Mouse (Mus musculus) ovary, postnatal 14 days (tissue): Measurements from ENCODE around the gene Pnpla7.
"Not testable (repeated sequence)": the region's sequence is repeated elsewhere in the genome, so short reads cannot be mapped to it uniquely, and the experiment has no call there.

Experiments used
- DNase-seq: peaks from one replicate; pipeline ENCODE4 v3.0.0; 2022; ENCODE audit warnings: low spot score

Pnpla7 gene

GRCm38 (mm10) chr2:24975704-24976297 is at the start of gene Pnpla7:
Pnpla7 (plus strand) TSS chr2:24976033.
- peak; percentile 43 for DNase-seq

GRCm38 (mm10) chr2:24926345-24926964 is 49.4 kb upstream of the Pnpla7 start:
- no peak for DNase-seq

DNA sequence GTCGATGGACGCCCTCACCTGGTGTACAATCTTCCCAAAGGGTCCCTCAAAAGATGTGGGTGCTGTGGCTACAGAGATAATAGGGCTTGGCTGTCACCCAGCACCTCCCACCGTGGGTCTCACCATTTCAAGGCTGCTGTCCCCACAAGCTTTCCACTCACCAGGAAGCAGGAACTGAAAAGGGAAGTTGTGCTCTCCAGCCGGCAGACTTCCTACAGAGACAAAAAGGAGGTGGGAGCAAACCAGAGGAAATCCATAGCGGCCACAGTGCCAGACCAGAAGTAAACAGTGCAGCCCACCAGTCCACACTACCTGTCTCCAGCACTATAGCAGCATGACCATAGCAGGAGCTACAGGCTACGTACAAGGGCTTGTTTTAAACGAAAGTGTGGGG is 48.9 kb upstream of the Pnpla7 start:
- DNase-seq: no peak

GRCm38 (mm10) chr2:24927810-24928479 is 47.9 kb upstream of the Pnpla7 start:
- DNase-seq: peak; percentile 26

DNA sequence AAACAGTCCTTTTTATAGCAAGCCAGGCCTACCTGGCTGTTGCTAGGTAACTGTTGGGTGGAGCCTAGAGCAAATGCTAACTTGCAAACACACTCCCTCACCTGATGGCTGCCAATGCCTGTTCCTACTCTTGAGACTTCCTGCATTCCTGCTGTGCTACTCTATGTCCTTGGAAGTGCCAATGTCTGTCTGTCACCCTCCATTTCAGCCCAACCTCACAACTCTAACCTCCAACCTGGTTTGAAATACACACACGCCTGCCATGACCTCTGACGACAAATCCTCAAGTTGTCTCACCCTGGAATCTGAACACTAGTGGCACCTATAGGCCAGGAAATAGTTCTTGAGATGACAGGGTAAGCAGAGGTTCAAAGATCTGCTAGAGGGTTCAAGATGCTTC is 46.7 kb upstream of the Pnpla7 start:
- DNase-seq: no peak

- no peak for DNase-seq
These were observed 46.2 kb upstream of the Pnpla7 start for GRCm38 (mm10) chr2:24929593-24929992.

GRCm38 (mm10) chr2:24934441-24934963 is 41.3 kb upstream of the Pnpla7 start:
- DNase-seq: no peak

DNA sequence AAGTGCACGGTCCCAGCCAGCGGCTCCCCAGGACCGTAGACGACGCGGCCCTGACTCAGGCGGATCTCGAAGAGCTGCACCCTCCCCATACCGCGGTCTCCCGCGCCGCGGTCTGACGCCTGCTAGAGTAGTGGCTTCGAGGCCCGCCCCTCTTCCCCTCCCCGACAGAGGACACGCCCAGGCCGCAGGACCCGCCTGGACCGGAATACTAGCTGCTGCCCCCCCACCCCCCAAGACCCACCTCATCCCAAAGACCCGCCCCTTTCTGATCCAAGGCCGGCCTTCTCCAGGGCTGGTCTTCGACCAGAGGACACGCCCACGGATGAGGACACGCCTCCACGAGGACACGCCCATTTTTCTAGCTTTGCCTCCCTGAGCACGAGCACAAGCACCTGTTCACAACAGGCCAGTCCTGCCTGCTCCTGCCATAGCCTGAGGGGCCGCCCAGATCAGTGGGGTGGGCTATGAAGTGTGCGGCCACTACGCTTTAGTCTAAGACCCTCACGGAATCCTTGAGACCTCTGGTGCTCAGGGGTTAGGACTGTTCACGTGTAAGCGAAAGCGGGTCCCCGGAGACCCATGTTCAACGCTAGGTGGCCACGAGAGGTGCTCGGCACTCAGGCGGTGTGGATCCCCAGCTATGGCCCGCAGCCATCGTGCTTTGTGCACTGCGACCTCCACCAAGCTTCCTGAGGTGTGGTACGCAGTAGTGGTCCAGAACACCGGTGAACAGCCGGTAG is 40.6 kb upstream of the Pnpla7 start, which contains the start of gene Arrdc1:
Gene Arrdc1, minus strand, starts transcription at position 196 of the 740 bp plus-strand sequence.
- DNase-seq: peak; percentile 89

DNA sequence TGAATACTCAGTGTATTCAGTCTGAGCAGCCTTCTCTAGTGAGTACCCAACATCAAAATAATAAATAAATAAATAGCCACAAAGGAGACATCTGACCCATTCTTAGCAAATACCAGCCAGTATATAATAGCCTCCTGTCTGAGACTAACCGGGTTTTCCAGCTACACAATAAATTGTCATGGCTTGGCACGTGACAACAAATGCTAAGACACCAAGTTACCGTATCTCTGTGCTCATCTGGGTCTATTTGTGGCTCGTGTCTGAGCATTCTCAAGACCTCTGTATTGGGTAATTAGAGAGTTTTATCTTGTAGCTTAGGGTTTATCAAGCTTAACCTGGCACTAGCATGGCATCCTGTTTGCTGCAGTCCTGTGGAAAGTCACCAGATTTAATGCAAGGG is 33.7 kb upstream of the Pnpla7 start:
- no peak for DNase-seq

DNA sequence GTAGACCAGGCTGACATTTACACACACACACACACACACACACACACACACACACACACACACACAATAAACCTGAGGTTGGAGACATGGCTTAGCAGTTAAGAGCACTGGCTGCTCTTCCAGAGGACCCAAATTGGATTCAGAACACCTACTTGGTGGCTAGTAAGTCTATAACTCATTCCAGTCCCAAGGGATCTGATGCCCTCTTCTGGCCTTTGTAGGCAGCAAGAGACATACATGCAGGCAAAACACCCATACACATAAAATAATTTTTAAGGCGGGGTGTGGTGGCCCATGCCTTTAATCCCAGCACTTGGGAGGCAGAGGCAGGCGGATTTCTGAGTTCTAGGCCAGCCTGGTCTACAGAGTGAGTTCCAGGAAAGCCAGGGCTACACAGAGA is 31.5 kb upstream of the Pnpla7 start:
- not testable (repeated sequence) for DNase-seq

DNA sequence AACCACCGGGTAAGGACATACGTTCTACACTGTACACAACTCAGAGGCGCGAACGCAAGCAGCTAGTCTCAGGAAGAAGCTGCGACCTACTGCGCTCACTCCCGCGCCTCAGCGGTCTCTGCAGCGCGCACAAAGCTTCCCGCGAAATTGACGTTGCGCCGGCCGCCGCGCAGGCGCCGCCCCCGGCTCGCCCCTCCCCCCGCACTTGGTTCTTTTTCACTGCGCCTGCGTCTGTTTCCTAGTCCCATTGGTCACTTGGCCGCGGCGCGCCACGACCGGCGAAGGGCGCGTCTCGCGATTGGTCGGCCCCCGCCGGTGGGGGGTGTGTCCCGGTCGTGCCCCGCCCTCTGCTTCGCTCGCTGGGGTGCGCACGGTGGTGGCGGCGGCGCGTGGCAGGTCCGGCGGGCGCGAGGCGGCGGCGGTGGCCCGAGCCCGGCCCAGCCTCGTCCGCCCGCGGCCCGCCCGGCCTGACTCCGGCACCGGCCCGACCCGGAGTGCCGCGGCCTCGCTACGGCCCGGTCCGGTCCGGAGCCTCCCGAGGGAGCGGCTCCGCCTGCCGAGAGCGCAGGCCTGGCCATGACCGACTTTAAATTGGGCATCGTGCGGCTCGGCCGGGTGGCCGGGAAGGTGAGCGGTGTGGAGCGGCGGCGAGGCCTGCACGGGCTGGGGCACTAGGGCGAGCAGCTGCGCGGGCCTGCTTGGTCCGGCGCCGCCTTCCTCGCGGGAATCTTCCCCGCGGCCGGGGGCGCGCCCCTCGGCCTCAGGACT is 26.2 kb upstream of the Pnpla7 start, which contains the start of gene Zmynd19:
Gene Zmynd19, plus strand, starts transcription at position 372 of the 768 bp plus-strand sequence.
- DNase-seq: peak; percentile 96

DNA sequence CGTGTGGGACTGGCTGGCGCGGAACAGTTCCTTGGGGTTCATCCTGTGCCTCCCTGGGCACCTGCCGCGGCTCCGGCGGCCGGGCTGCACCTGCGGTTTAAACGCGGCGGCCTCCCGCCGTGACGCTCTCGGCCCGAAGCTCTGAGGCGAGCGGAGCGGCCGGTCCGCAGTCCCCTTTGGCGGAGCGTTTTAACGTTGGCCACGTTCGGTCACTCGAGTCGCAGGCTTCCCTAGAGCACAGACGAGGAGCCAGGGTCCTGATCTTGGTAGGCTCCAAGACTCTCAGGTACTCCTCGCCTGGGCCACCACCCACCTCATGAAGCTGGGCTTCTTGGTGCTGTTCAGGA is 25.7 kb upstream of the Pnpla7 start:
- no peak for DNase-seq

DNA sequence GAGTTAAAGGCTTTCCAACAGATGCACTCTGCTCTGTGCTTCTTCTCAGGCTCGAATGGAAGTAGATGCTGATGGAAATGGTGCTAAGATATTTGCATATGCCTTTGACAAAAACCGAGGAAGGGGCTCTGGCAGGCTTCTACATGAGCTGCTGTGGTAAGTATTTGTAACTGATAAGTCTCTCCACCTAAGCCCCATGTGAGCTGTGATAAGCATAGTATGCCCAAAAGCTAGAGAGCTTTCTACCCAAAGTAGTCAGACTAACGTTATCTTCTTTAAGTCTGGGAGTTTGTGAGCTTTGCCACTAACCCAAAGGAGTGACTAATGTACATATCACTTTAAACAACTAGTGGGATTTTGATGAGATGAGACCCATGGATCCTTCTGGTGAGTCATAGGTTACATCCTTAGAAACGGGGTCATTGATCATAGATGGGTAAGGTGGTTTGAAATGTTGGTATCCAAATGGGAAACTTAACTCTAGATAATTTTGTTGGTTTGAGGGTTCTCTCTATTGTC is 23.2 kb upstream of the Pnpla7 start:
- no peak for DNase-seq

DNA sequence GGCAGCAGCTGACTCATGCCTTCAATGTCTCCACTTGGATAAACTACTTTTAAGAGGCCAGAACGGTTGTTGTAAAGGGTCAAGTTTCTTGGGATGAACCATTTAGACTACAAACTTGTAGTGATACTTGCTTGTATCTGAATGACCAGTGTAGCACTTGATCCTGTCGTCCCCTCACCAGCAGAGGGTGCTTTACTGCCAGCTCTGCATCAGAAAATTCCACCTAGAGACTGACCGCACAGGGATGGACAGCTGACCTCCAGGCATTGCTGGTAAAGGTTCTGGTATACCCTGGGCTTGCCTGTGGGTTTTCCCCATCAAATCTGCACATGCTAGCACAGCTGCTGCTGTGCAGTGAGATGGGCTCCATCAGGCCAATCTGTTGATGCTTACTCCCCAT is 14.9 kb upstream of the Pnpla7 start:
- DNase-seq: no peak

- DNase-seq: peak; percentile 79
These were observed 13.4 kb upstream of the Pnpla7 start, which contains the start of gene Dph7 for GRCm38 (mm10) chr2:24962304-24963000. Dph7 (plus strand) TSS chr2:24962400.

- no peak for DNase-seq
These were observed 5.4 kb upstream of the Pnpla7 start for GRCm38 (mm10) chr2:24970386-24970785.

- DNase-seq: not testable (repeated sequence)
These were observed 1.4 kb upstream of the Pnpla7 start for GRCm38 (mm10) chr2:24974452-24974851.

- DNase-seq: peak; percentile 87
These were observed 728 bp upstream of the Pnpla7 start, which contains the start of gene Mrpl41 for GRCm38 (mm10) chr2:24974906-24975703. Mrpl41 (minus strand) TSS chr2:24975098.

DNA sequence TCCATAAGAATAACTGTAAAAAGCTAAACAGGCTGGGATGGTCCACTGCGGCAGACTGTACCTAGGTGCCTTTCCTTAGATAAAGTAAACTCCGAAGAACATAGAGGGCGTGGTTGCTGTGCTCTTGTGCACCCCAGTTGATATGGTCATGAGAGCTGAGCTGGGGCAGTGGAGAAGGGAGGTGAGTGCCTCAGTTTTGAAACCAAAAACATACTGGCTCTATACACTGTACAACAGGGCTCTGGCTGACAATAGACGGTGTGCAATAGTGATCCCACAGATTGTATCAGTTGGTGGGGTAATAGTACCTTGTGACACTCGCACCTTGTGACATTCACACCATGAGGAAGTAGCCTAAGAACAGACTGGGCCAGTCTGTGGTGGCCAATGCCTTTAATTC is 1.1 kb downstream of the Pnpla7 start:
- DNase-seq: no peak

GRCm38 (mm10) chr2:24987762-24988161 is 11.9 kb downstream of the Pnpla7 start:
- no peak for DNase-seq
